Mouse (Mus musculus): ENCODE results near the gene Nfx1.
A peak's percentile ranks its signal among the peaks of the same experiment; 100 is the strongest.
"Not testable (repeated sequence)": the region's sequence is repeated elsewhere in the genome, so short reads cannot be mapped to it uniquely, and the experiment has no call there.

Gene Nfx1

DNA sequence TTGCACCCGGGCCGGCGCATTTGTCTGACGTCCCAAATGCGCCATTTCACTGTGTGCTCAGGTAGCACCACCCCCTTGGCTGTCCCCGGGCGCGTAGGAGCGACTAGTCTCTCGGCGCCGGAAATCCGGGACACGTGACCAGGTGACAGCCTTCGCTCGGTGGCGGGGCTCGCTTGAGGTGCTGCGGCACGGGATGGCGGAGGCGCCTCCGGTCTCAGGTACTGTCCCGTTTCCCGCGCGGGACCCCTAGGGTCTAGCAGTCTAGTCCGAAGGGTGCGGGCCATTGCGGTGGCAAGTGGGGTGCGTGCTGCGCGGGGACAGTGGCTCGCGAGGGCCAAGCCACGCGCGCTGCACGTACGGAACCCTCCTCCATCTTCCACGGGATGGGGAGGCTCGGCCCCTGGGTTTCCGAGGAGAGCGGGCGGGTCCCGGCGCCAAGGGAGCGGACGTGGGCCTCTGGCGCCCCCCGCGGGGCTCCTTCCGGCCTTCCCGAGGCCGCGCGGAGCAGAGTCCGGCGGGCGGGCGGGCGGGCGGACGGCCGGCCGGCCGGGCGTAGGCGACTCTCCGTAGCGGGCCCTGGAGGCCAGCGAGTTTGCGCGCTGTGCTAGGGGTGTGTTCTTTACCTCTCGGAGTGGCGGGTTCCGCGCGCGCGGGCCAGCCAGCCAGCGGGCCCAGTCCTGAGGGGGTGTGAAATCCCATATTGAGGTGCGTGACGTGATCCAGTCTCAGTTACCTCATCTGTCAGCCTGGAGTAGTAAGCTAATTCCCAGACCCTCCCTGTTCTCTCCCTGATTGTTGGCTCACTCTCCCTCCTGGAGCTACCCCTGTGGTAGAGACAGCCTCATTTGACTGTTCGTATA, at the start of gene Nfx1:
Nfx1 (plus strand) TSS at position 65 of the 860 bp plus-strand sequence.
- DNase-seq (ENCODE audit: low spot score), result peak; percentile 96

DNA sequence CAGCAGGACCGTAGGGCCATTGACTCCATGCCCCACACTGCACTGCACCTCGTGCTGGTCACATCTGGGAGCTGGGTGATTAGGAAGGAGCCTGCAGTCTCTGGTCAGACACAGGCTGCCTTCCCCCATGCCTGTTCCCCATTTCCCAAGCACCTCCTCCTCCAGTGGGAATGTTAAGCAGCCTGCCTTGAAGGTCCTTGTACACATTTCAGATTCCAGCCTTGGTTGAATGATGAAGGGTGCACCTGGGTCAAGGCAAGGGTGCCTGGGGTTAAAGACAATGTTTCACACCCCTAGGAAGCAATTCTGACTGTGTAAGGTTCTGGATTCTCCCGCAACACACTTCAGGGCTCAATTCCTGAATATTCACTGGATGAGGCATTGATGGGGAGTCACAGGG, 49.4 kb upstream of the Nfx1 start:
- DNase-seq (ENCODE audit: low spot score), result peak; percentile 23

DNA sequence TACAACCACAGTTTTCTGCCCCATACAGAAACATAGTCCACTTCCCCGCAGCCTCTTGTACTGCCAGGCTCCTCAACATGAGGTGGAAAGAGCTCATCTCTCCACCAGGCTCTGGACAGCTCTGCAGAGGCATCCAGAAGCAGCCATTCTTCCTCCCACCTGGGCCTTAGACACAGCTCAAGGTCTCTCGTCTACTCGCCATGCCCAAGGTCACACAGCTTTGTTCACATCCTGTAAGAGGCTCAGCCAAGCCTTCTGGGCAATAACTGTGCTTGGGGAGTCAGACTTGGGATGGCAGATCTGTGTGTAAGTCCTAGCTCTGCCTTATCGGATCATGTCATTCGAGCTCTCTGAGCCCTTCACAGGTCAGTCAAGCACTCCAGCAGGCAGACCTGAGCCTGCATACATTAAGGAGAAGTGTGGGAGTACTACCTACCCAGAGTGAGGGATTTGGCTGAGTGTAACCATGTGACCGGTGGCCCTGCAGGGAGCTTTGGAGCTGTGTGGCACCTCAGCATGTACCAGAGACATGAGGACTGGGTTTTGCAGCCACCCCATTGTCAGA, 47.5 kb upstream of the Nfx1 start:
- no peak for DNase-seq (ENCODE audit: low spot score)

DNA sequence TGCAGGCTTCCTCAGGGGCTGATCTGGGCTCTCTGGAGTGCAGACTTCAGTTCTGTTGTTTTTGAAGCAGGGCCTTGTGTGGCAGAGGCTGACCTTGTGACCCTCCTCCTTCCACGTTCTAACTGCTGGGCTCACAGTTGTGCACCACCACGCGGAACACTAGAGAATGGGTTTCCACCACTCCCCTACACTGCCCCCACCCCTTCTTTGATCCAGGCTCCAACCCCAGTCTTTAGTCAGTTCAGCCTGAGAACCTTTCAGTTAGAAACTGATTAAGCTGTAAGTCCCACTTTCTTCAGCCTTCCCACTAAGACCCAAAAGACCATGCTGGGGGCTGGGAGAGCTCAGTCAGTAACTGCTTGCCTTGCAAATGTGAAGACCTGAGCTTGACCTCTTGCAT, 45.1 kb upstream of the Nfx1 start:
- DNase-seq (ENCODE audit: low spot score), result no peak

DNA sequence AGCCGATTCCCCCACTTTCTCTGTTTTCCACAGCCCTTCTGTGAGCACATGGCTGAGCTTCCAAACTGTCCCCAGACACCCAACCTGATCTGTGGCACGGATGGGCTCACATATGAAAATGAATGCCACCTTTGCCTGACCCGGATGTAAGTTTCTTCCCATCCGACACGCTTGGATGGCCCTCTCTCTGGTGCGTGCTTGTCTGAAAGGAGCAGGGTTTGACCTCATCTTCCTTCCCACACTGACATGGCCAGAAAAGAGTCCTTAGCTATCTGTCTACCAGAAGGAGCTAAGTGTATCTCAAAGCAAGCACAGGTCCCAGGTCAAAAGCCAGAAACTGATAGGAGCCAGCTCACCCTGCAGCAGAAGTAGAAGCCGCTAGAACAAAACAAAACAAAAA, 41.7 kb upstream of the Nfx1 start:
- DNase-seq (ENCODE audit: low spot score), result no peak

DNA sequence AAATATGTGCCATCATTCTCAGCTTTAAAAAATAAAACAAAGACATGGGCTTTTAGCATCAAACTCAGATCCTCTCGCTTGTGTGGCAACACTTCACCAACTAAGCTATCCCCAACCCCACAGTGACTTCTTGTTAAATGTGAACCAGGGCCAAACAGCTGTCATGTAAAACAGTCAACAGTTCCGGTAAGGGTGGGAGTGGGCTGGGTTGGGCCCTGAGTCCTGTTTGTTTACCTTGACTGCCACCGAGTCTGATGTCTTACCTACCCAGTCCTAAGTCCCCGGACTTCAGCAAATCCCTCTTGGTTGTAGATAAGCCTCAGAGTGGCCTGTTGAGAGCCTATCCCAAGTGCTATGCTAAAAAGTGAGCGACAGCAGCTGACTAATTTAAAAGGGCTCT, 37.0 kb upstream of the Nfx1 start:
- no peak for DNase-seq (ENCODE audit: low spot score)

DNA sequence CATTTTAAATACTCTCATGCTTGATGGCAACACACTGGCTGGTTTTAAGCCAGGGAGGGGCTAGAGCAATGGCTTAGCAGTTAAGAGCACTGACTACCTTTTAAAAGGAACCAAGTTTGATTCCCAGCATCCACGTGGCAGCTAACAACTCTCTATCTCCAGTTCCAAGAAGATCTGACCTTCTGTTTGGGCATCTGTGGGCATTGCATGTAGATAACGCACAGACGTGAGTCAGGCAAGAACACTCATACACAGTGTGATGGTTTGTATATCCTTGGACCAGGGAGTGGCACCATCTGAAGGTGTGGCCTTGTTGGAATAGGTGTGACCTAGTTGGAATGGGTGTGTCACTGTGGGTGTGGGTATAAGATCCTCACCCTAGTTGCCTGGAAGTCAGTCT, 36.3 kb upstream of the Nfx1 start:
- DNase-seq (ENCODE audit: low spot score), result not testable (repeated sequence)

DNA sequence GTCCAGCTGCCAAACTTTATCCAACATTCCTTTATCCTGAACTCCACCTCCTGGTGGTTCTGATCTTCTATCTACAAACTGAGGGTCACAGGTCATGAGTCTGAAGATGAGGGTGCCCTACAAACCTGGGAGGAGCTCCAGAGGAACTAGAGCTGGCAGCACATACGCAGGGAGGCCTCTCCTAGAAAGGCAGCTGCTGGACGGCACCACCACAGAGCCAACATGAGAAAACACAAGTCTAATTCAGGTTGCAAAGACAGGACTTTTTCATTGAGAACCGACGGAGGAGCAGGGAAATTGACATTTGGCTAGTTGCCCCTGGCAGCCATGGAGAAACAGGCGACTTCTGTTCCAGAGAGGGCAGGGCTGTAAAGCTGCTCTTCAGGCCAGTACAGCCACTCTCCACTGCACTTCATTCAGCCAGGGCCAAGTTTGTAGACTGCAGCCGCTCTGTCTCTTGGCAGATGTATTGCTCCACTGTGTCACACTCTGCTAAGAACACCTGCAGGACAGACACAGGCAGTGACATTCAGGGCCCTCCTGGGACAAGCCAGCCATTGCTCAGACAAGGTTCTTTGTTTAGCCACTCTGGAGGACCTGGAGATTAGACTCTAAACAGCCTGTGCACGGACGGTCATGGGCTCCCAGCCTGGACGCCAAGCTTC, 34.4 kb upstream of the Nfx1 start:
- peak; percentile 53 for DNase-seq (ENCODE audit: low spot score)

DNA sequence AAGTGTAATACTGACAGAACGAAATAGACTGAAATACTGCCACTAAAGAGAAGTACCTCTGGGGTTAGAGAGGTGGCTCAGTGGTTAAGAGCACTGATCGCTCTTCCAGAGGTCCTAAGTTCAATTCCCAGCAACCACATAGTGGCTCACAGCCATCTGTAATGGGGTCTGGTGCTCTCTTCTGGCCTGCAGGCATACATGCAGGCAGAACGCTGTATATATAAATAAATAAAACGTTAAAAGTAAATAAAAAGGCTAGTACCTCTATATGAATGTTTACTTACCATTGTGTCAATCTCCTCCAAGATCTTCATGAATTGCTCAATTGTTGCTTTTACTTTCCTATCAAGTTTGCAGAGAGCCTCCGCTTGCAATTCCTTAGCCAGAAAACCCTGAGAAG, 31.9 kb upstream of the Nfx1 start:
- no peak for DNase-seq (ENCODE audit: low spot score)

DNA sequence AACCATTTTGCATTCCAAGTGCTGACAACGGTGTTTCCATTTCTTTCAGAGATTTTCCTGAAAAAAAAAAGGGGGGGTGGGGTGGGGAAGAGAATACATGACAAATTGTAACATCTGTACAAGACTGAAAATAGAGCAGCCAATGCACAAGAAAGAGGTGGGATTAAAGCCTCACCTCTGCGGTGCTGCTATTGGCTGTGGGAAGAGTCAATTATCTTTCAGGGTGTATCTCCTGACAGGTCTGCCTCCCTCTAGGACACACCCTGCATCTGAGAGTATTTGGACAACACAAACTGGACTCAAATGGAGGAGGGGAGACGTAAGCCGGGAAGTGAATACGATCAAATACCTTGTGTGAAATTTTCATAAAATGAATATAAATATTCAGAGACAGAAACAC, 27.1 kb upstream of the Nfx1 start:
- DNase-seq (ENCODE audit: low spot score), result no peak

DNA sequence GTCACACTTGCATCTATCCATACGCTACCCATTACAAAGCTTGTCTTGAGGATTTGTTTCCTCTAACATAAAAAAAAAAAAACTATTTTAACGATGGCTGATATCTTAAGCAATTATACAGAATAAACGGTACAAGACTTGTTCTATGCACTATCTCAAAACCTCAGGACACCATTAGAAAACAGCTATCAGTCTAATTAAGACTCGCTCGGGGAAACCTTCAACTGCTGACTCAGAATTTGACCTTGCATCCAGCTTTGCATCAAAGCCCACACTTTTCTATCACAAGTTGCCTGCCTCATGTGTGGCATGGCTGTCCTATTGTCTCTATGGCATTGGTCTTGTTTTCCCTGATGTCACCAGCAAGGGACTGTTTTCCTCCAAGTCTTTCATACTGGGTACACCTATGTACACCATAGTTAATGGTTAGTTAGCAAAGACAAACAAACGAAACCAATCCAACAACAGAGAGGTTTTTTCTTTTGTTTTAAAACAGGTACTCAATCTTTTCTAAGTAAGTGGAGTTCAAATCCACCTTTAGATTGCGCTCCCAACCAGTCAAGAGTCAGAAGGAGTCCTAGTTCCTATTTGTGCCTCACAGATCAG, 24.1 kb upstream of the Nfx1 start:
- DNase-seq (ENCODE audit: low spot score), result no peak

DNA sequence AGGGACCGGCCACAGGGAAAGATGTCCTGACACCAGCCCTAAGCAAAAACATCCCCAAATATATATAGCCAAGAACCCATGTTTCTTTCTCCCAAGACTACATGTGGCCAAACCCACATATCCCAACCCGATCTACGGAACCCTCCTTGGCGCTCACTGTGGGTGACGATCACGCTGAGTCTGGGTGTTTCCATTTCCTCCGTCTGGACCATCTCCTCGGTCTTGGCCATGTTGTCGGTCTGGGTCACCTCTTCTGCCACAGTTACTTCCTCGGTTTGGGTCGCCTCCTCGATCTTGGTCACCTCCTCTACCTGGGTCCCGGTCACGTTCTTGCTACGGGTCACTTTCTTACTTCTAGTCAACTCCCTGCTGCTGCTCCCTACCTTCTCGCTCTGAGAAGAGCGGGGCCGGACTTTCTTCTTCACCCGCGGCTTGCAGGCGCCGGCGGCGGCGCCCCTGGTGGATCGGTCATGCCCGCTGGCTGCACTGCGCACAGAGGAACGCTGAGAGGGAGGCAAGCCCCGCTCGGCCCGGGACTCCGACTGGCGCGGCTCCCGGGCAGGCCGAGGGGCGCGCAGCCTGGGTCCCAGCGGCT, 23.0 kb upstream of the Nfx1 start:
- DNase-seq (ENCODE audit: low spot score), result no peak

DNA sequence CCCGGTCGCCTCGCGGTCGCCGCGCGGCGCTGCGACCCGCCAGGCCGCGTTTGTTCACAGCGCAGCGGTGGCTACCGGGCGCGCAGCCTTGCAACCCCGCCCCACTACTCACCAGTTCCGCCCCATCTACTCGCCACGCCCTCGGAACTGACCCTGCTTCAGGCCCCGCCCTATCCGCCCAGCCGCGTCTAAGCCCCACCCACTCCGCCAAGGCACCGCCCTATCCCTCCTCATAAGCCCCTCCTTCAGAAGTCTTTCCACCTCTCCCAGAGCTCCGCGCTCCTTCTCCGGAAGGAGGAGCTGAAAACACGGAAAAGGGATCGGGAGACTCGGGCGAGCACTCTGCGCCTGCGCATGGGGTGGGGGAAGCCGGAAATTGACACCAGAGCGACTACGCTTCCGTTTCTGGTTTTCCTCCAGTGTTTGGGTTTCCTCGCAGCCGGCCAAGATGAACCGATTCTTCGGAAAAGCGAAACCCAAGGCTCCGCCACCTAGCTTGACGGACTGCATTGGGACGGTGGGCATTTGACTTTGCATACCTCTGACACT, 22.5 kb upstream of the Nfx1 start, which contains the start of the genes Bag1 and Chmp5:
Bag1 (minus strand) TSS at position 135 of the 549 bp plus-strand sequence.
Chmp5 (plus strand) TSS at position 248 of the 549 bp plus-strand sequence.
- peak; percentile 99 for DNase-seq (ENCODE audit: low spot score)

DNA sequence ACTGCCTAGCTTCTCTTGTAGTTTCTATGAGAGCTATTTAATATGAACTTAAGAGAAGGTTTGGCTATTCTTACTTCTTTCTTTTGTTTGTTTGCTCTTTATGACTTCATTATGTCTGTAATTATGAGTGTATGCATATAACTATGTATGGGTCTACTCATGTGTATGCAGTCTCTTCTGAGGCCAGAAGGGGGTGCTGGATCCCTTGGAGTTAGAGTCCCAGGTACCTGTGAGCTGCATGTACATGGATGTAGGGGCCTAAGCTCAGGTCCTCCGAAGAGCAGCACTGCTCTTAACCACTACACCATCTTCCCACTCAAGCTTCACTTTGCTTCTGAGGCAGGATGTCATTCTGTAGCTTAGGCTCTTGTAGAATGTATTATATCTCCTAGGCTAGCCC, 17.2 kb upstream of the Nfx1 start:
- peak; percentile 8 for DNase-seq (ENCODE audit: low spot score)

DNA sequence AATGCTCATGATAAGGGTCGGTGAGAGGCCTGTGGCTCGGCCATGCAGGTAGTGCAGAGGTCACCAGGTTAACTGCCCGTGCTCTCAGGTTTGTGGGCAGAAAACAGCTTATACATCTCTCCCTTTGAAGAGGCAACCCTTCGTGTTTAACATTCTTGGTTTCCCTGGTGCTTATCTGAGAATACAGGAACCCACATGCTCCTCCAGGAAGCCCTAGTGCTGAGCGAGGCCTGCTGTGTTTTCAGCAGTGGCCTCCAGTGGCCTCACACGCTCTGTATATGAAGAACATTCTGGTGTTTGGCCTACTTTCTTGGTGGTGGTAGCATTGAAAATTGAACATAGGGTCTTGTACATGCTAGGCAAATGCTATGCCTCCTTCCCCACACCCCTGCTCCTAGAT, 14.8 kb upstream of the Nfx1 start:
- no peak for DNase-seq (ENCODE audit: low spot score)

DNA sequence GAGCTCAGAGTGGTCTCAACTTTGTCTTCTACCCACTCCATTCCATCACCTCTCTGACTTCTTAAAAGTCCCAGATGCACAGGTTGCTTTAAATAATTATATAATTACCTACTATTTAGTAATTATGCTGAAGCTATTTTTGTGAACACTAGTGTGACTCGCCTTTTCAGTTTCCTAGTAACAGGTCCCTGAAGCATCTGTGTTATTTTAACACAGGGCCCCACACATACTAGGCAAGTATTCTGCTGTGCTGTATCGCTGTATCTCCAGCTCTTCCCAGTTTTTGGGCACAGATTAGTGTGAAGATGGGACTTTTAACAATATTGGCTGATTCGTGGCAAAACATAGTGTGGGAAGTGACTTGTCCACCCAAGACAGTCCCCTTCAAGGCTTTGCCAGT, 7.2 kb upstream of the Nfx1 start:
- no peak for DNase-seq (ENCODE audit: low spot score)

DNA sequence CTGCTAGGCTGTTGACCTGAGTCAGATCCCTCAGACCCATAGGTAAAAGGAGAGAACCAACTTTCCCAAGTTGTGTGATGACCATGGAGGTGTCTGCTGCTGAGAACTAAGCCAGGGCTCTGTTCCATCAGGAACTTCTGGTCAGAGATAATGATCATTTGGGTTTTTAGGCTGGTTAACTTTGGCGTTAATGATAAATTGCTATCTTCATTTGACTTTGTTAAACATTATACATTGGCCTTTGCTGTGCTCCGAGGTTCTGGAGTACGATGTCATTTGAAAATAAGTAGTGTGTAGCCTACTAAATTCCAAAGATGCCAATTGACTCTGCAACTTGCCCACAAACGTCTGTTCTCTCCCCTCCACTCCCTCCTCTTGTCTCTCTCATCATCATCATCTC, 1.5 kb upstream of the Nfx1 start:
- no peak for DNase-seq (ENCODE audit: low spot score)

DNA sequence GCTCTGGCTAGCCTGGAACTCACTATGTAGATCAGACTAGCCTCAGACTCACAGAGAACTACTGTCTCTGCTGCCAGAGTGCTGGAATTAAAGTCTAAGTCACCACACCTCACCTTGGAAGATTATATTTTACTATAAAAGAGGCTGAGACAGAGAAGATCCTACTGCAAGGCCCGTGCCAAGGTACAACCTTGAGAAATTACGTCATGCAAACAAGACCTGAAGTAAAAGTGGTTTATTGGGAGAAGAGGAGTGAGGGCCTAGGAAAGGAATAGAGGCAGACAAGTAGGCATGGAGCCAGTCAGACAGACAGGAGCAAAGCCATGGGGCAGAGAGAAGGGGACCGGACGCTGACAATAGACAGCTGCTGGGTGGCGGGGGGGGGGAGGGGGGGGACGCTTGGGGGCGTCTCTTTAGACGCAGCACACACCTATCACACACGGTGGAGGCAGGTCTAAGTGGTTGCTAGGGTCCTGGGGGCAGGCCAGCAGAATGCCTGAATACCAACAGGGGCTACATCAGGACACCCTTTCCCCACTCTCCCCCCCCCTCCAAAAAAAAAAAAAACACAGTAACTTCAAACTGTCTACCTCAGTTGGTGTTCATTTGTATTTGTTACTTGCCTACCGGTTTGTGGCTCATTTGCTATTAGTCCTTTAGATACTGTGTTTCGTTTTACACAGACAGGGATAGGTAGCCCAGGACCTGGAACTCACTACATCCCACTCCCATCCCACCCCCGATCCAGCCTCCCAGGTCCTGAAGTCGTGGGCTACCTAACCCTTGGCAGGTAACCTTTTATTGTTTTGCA, 720 bp upstream of the Nfx1 start:
- no peak for DNase-seq (ENCODE audit: low spot score)

DNA sequence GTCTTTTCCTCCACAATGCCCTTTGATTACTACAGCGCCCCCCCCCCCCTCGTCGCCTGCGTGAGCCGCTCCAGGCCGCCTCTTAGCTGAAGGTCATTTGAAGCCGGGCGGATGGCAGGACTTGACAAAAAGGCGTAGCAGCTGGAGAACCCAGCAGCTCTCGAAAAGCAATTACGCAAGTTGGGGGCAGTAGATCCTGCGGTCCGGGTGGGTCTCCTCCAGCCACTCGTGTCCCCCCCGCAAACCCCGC, 189 bp upstream of the Nfx1 start:
- no peak for DNase-seq (ENCODE audit: low spot score)

DNA sequence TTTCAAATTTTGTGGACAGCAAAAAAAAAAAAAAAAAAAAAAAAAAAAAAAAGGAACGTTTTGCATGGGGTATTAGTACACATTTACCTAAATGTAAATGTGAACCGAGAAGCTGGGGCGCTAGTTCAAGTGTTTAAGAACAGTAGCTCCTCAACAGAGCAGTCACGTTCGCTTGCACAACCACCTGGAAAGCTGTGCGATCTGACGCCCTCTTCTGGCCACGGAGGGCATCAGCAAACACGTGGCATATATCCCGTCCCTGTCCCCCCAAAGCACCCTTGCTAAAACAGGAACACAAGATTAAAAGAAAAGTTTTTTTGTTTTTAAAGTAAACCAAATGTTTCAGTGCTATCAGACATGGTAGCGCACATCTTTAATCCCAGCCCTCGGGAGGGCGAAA, 1.0 kb downstream of the Nfx1 start:
- peak; percentile 24 for DNase-seq (ENCODE audit: low spot score)

DNA sequence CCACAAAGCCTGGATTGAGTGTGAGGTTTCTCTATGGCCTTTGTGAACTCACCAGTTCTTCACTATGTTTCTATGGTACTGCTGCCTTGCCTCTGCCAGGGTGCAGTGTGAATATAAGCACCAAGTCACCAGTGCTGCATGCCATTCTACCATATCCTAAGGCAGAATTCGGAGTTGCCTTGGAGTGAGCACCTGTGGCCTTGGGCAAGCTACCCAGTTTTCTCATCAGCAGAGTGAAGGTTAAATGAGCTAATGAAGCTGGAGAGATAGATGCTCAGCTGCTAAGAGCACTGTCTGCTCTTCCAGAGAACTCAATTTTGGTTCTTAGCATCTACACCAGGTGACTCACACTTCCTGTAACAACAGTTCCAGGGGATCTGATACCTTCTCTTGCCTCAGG, 3.3 kb downstream of the Nfx1 start:
- DNase-seq (ENCODE audit: low spot score), result no peak

DNA sequence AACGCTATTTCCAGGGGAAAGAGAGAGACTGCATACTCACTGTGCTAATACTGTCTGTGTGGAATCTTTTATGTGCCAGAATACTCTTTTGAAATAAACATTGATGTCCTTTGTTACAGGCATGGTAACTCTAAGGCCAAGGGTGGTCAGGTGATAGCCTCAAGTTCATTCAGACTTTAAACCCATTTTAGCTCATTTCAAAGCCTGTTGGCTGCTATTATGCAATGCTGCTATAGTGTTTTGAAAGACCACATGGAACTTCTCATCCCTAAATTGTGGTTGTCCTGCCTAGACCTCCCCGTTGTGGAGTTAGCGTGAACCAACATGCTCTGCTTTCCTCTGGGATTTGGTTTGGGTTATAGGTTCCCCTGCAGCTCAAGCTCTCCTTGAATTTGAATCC, 5.0 kb downstream of the Nfx1 start:
- DNase-seq (ENCODE audit: low spot score), result no peak

Data from lung, postnatal 25 days (tissue).